Mouse (Mus musculus) neural tube, embryonic 14.5 days (tissue): ENCODE data around the gene Pcgf1. TPM values are rescaled to one million over a fixed set of nuclear protein-coding genes. Genes with fewer than 3 reads are reported as not detected.

Source experiments
- ATAC-seq: fragments of 200-750 bp; cut with Nextera tagmentation; 2 replicates; pipeline ENCODE4 v1.8.0; 2017; ENCODE audit warnings: low read depth, mild to moderate bottlenecking, moderate TSS enrichment, moderate library complexity
- H3K27ac ChIP-seq: fragments of 300-500 bp; sonication (generic); 2 replicates; pipeline ENCODE4 v1.5.1; 2014; ENCODE audit warnings: low read depth, mild to moderate bottlenecking, control low read depth, low read length, moderate library complexity, mixed read lengths
- H3K27me3 ChIP-seq: fragments of 300-500 bp; sonication (generic); 2 replicates; pipeline ENCODE4 v1.6.1; 2014; ENCODE audit warnings: low read length; ENCODE audit not compliant: control insufficient read depth, insufficient read depth
- H3K36me3 ChIP-seq: fragments of 300-500 bp; sonication (generic); 2 replicates; pipeline ENCODE4 v1.6.1; 2014; ENCODE audit warnings: low read length, mixed read lengths; ENCODE audit not compliant: control insufficient read depth, insufficient read depth
- H3K4me1 ChIP-seq: fragments of 300-500 bp; sonication (generic); 2 replicates; pipeline ENCODE4 v1.6.1; 2014; ENCODE audit warnings: low read length; ENCODE audit not compliant: control insufficient read depth, insufficient read depth
- H3K4me2 ChIP-seq: fragments of 300-500 bp; sonication (generic); 2 replicates; pipeline ENCODE4 v1.6.1; 2014; ENCODE audit warnings: mild to moderate bottlenecking, low read depth, low read length, control low read depth
- H3K4me3 ChIP-seq: fragments of 300-500 bp; sonication (generic); 2 replicates; pipeline ENCODE4 v1.5.1; 2014; ENCODE audit warnings: low read depth, low read length, control low read depth, mixed read lengths
- H3K9ac ChIP-seq: fragments of 300-500 bp; sonication (generic); replicated peaks from 2 replicates; pipeline ENCODE4 v1.6.1; 2014; ENCODE audit warnings: low read depth, mild to moderate bottlenecking, control low read depth, low read length, mixed read lengths
- H3K9me3 ChIP-seq: fragments of 300-500 bp; sonication (generic); 2 replicates; pipeline ENCODE4 v1.6.1; 2016; ENCODE audit warnings: low read length; ENCODE audit not compliant: control insufficient read depth
- WGBS: fragments of 180-500 bp; shearing (Covaris S2); extraction: QIAGEN DNeasy Blood & Tissue Kit; methylation state at CpG from one replicate; pipeline ENCODE4 v1.1.7; 2014; 5-methylcytosine and 5-hydroxymethylcytosine counted together
- polyA plus RNA-seq: library from polyadenylated mRNA; unstranded; fragments of >200 nt; fragmentation: Nextera tagmentation; extraction: Ambion mirVana; gene quantifications from 2 replicates; pipeline ENCODE4 v1.2.1, GENCODE M21; 2014

The Pcgf1 gene
- polyA plus RNA-seq, 1 experiment from 2014 or later: 46.6 TPM

DNA sequence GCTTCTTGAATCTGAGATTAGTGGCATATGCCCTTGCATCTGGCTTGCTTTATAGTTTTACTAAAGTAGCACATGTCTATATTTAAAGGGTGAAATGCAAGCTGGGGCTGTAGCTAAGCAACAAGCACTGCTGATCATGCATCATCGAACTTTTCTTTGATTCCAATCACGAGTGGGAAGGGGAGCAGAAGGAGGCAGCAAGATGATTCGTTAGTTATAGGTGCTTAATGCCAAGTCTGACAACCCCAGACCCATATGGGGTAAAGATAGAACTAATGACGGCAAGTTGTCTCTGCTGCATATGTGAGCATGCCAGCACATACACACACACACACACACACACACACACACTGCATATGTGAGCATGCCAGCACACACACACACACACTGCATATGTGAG lies 26.5 kb downstream of the Pcgf1 start:
- H3K4me2 ChIP-seq: no peak overlapping the region
- H3K27ac ChIP-seq: no peak overlapping the region
- H3K4me3 ChIP-seq: no peak overlapping the region
- no peak overlapping the region for H3K9ac ChIP-seq
- peaks cover 3% of the 10 kb centered on the region; the same call in 1 of the 2 replicates for H3K27me3 ChIP-seq
- no peaks in the 10 kb centered on the region for H3K36me3 ChIP-seq
- no peak for ATAC-seq
- H3K4me1 ChIP-seq: peaks cover 24% of the 10 kb centered on the region
- 80% methylated on average over 4 of the region's 4 CpGs for WGBS
- no peaks in the 10 kb centered on the region for H3K9me3 ChIP-seq

- 33% methylated on average over 13 of the region's 13 CpGs for WGBS
- H3K9me3 ChIP-seq: no peaks in the 10 kb centered on the region
- no peaks in the 10 kb centered on the region for H3K27me3 ChIP-seq
- H3K4me2 ChIP-seq: peak overlapping the region; percentile 93
- 0 out of 2 replicates have a peak overlapping the region, but pooled peaks have one; percentile 11 for H3K9ac ChIP-seq
- peaks cover 3% of the 10 kb centered on the region; the same call in 1 of the 2 replicates for H3K36me3 ChIP-seq
- ATAC-seq: peak; percentile 12; the same call in 1 of the 2 replicates
- no peak overlapping the region; the same call in 1 of the 2 replicates for H3K4me3 ChIP-seq
- H3K27ac ChIP-seq: no peak overlapping the region
- H3K4me1 ChIP-seq: peaks cover 22% of the 10 kb centered on the region
Observed at GRCm38 (mm10) chr6:83107566-83108400, 30.1 kb downstream of the Pcgf1 start.

DNA sequence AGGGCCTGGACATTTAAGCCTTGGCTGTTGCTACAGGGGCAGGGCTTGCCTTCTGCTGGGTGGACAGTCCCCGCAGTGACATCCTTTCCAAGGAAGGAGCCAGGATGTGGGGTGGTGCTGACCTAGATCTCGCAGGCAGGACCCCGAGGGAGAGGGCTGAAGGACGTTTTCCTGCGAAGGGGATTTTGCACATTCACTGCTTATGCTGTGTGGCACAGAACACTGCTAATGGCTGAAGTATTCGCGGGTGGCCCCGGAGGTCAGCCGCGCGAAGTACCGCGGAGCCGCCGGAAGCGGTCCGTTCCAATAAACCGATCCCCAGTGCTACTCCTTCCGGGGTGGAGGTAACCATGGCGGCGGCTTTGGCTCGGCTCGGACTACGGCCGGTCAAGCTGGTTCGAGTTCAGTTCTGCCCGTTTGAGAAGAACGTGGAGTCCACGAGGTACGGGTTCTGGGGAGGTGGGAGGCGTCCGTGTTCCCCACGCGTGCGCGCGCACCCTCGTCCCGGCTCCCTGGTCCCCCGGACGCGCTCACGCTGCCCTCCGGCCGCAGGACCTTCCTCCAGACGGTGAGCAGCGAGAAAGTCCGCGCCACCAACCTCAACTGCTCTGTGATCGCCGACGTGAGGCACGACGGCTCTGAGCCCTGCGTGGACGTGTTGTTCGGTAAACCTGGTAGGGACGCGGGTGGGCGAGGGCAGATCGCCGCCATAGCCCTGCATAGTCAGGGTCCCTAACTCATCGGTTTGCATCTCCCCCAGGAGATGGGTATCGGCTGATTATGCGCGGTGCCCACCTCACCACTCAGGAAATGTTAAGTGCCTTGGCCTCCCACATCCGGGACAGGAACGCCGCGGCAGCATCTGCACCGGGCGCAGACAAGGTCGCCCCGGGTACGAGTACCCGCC lies 31.3 kb downstream of the Pcgf1 start, which contains the start of gene Mrpl53:
Mrpl53 (plus strand) TSS at position 279 of the 907 bp plus-strand sequence.
- Histone ChIP-seq H3K27me3 (no peaks in the 10 kb centered on the region), H3K9ac (peak within 1 kb of the TSS; percentile 86), H3K27ac (peak within 1 kb of the TSS; percentile 75), H3K36me3 (peaks cover 3% of the 10 kb centered on the region; the same call in 1 of the 2 replicates), H3K4me3 (peak within 1 kb of the TSS; percentile 80), H3K4me1 (peaks cover 15% of the 10 kb centered on the region; the same call in 1 of the 2 replicates), H3K4me2 (peak within 1 kb of the TSS; percentile 93), H3K9me3 (no peaks in the 10 kb centered on the region)
- peak; percentile 87 for ATAC-seq
- WGBS: under 1% methylated on average over 76 of the region's 76 CpGs

GRCm38 (mm10) chr6:83111510-83112136 lies 34.0 kb downstream of the Pcgf1 start:
- Histone ChIP-seq H3K4me1 (peaks cover 25% of the 10 kb centered on the region), H3K27me3 (no peaks in the 10 kb centered on the region), H3K9ac (no peak overlapping the region), H3K4me3 (no peak overlapping the region), H3K36me3 (peaks cover 3% of the 10 kb centered on the region; the same call in 1 of the 2 replicates), H3K4me2 (no peak overlapping the region), H3K27ac (no peak overlapping the region), H3K9me3 (no peaks in the 10 kb centered on the region)
- 93% methylated on average over 4 of the region's 4 CpGs for WGBS
- ATAC-seq: no peak

GRCm38 (mm10) chr6:83115011-83115671 lies 37.5 kb downstream of the Pcgf1 start, which contains the start of gene Mogs:
TSS of gene Mogs (plus strand) at chr6:83115496.
- under 1% methylated on average over 56 of the region's 58 CpGs for WGBS
- ATAC-seq: peak; percentile 84
- Histone ChIP-seq H3K36me3 (peaks cover 18% of the 10 kb centered on the region), H3K27me3 (no peaks in the 10 kb centered on the region), H3K27ac (peak within 1 kb of the TSS; percentile 80), H3K9ac (peak within 1 kb of the TSS; percentile 90), H3K4me1 (peaks cover 22% of the 10 kb centered on the region), H3K4me2 (peak within 1 kb of the TSS; percentile 67), H3K4me3 (peak within 1 kb of the TSS; percentile 77), H3K9me3 (no peaks in the 10 kb centered on the region)

GRCm38 (mm10) chr6:83115682-83116372 lies 38.2 kb downstream of the Pcgf1 start:
- peak overlapping the region; percentile 90 for H3K9ac ChIP-seq
- no peaks in the 10 kb centered on the region for H3K27me3 ChIP-seq
- peaks cover 24% of the 10 kb centered on the region for H3K4me1 ChIP-seq
- WGBS: 2% methylated on average over 46 of the region's 48 CpGs
- H3K4me2 ChIP-seq: peak overlapping the region; percentile 67
- H3K4me3 ChIP-seq: peak overlapping the region; percentile 77
- H3K9me3 ChIP-seq: no peaks in the 10 kb centered on the region
- H3K36me3 ChIP-seq: peaks cover 18% of the 10 kb centered on the region
- peak overlapping the region; percentile 80 for H3K27ac ChIP-seq
- peak; percentile 13 for ATAC-seq

- 80% methylated on average over 11 of the region's 11 CpGs for WGBS
- Histone ChIP-seq H3K4me2 (peak overlapping the region; percentile 67), H3K9me3 (no peaks in the 10 kb centered on the region), H3K9ac (peak overlapping the region; percentile 90), H3K27me3 (no peaks in the 10 kb centered on the region), H3K27ac (no peak overlapping the region), H3K36me3 (peaks cover 16% of the 10 kb centered on the region), H3K4me1 (peaks cover 24% of the 10 kb centered on the region), H3K4me3 (peak overlapping the region; percentile 77)
- no peak for ATAC-seq
Observed at GRCm38 (mm10) chr6:83116373-83117164, 38.9 kb downstream of the Pcgf1 start.
